Mouse (Mus musculus) midbrain, embryonic 11.5 days (tissue): ENCODE results near the gene Shisa7. TPM values are rescaled to one million over a fixed set of nuclear protein-coding genes. Genes with fewer than 3 reads are reported as not detected.

Experiments used
- ATAC-seq: fragments of 200-750 bp; cut with Nextera tagmentation; 2 replicates; pipeline ENCODE4 v1.8.0; 2017; ENCODE audit warnings: moderate TSS enrichment, moderate library complexity; ENCODE audit not compliant: low FRiP score
- DNase-seq: peaks from one replicate; pipeline ENCODE4 v3.0.0; 2015; ENCODE audit warnings: low spot score; ENCODE audit errors: missing footprints
- H3K27ac ChIP-seq: fragments of 300-500 bp; sonication (generic); 2 replicates; pipeline ENCODE4 v1.5.1; 2014; ENCODE audit warnings: low read depth, low read length
- H3K27me3 ChIP-seq: fragments of 300-500 bp; sonication (generic); 2 replicates; pipeline ENCODE4 v1.6.1; 2014; ENCODE audit warnings: mild to moderate bottlenecking, low read length, moderate library complexity, mixed read lengths; ENCODE audit not compliant: control insufficient read depth, insufficient read depth
- H3K36me3 ChIP-seq: fragments of 300-500 bp; sonication (generic); 2 replicates; pipeline ENCODE4 v1.6.1; 2014; ENCODE audit warnings: mild to moderate bottlenecking, low read length, moderate library complexity, mixed read lengths; ENCODE audit not compliant: control insufficient read depth, insufficient read depth
- H3K4me1 ChIP-seq: fragments of 300-500 bp; sonication (generic); 2 replicates; pipeline ENCODE4 v1.6.1; 2014; ENCODE audit warnings: low read length; ENCODE audit not compliant: control insufficient read depth, insufficient read depth
- H3K4me2 ChIP-seq: fragments of 300-500 bp; sonication (generic); 2 replicates; pipeline ENCODE4 v1.6.1; 2014; ENCODE audit warnings: mild to moderate bottlenecking, moderate library complexity
- H3K4me3 ChIP-seq: fragments of 300-500 bp; sonication (generic); 2 replicates; pipeline ENCODE4 v1.5.1; 2014; ENCODE audit warnings: low read depth, low read length
- H3K9ac ChIP-seq: fragments of 300-500 bp; sonication (generic); 2 replicates; pipeline ENCODE4 v1.6.1; 2014; ENCODE audit warnings: low read length
- H3K9me3 ChIP-seq: fragments of 300-500 bp; sonication (generic); 2 replicates; pipeline ENCODE4 v1.6.1; 2016; ENCODE audit warnings: low read length; ENCODE audit not compliant: control insufficient read depth
- WGBS: fragments of 180-500 bp; shearing (Covaris S2); extraction: QIAGEN DNeasy Blood & Tissue Kit; methylation state at CpG from one replicate; pipeline ENCODE4 v1.1.7; 2014; 5-methylcytosine and 5-hydroxymethylcytosine counted together
- polyA plus RNA-seq: library from polyadenylated mRNA; unstranded; fragments of >200 nt; fragmentation: Nextera tagmentation; extraction: Ambion mirVana; gene quantifications from 2 replicates; pipeline ENCODE4 v1.2.1, GENCODE M21; 2014

Gene Shisa7
- polyA plus RNA-seq, 1 experiment from 2014 or later, result 2.4 TPM

DNA sequence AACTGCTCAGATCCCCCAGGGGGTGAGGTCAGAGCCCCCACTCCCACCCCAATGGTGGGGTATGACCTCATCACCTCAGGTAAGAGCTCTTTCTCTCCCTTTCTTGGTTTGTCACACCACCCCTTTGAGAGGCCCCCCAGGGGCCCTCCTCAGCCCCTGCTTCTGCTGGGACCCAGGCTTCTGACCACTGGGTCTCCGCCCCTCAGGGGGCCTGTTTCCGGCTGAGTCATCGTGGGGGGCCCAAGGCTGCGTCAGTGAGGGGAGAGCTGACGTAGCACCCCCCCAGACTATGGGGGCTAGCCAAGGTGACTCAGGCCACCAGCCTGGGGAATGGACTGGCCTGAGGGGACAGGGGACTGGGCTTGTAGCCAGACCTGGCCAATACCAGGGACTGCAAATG, 64.6 kb downstream of the Shisa7 start:
- no peaks in the 10 kb centered on the region for H3K36me3 ChIP-seq
- H3K4me3 ChIP-seq, result no peak overlapping the region
- no peak for ATAC-seq
- H3K4me2 ChIP-seq, result no peak overlapping the region
- H3K9ac ChIP-seq, result no peak overlapping the region
- no peak for DNase-seq
- peaks cover 37% of the 10 kb centered on the region for H3K27me3 ChIP-seq
- no peak overlapping the region for H3K27ac ChIP-seq
- no peaks in the 10 kb centered on the region for H3K9me3 ChIP-seq
- H3K4me1 ChIP-seq, result peaks cover 9% of the 10 kb centered on the region
- WGBS, result 49% methylated on average over 5 of the region's 5 CpGs

DNA sequence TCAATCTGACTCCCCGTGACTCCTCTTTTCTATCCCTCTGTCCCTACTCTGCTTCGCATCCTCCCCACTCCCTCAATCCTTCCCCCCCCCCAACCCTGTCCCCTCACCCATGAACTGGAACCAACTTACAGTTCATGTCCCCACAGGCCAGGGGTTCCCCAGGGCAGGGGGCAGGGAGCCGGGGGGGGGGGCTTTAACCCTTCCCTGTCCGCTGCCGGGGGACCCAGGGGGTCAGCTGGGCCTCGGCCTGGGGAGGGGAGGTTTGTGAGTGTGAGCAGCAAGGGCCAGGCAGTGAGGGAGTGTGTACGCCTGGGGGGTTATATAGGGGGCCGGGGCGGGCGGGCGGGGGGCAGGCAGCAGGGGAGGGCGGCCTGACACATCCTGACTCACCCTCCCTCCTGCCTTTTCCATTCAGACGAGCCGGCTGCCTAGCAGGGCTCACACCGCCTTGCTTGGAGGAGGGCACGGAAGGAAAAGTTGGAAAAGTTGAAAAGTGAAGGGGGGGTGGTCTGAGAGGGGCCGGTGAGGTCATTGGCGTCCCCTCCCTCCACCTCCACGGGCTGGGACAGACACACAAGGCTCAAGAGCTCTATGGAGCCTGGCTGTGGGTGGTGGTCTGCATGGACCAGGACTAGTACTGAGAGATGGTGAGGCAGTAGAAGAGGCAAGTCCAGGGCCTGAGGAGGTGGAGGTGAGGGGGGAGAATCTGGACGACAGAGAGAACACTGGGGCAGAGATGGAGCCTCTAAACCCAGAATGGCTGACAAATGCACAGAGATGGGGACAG, 66.5 kb downstream of the Shisa7 start:
- DNase-seq (no peak), ATAC-seq (peak; percentile 31; the same call in 1 of the 2 replicates)
- Histone ChIP-seq H3K36me3 (no peaks in the 10 kb centered on the region), H3K9ac (no peak overlapping the region), H3K27ac (no peak overlapping the region), H3K4me2 (no peak overlapping the region), H3K9me3 (no peaks in the 10 kb centered on the region), H3K27me3 (peaks cover 37% of the 10 kb centered on the region), H3K4me1 (peaks cover 9% of the 10 kb centered on the region), H3K4me3 (no peak overlapping the region)
- WGBS, result 5% methylated on average over 20 of the region's 20 CpGs

DNA sequence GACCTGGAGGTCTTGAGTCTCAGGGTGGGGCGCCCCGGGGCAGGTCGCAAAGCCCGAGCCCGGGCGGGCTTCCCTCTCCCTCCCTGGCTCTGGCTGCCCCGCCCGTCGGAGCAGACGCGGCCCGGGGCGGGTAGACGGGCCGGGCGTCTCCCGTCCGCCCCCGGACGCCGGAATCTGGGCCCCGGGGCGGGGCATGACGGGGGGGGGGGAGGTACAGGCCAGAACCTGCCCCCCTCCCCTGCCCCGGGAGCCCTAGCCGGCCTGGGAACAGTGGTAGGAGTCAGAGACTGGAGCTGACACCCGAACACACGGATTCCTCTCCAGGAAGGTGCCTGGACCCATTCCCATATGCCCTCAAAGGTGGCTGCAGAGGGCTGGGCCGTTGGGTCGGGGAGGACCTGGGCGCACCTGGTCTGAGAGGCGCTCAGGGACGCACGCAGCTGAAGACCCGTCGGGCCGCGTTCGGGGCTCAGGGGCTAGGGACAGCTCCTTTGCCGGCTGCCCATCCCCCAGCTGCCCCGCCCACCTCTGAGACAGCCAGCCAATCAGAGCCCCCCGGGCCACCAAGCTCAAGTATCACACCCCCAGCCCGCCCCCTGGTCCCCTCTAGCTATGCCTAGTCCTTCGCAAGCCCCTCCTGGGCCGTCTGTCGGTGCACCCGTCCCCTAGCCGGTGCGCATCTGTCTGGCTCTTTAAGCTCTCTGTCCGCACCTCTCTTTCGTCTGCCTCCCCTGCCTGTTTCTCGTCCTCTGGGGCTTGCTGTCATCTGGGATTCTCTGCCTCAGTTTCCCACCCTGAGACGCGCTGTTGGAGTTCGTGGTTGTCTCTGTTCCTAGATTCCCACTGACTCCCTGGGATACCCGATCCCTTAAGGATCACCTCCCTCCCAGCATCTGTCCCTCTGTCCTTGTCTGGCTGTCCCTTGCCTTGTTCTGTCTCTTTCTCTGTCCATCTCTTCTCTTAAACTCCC, 67.3 kb downstream of the Shisa7 start:
- H3K4me3 ChIP-seq, result peak overlapping the region; percentile 22
- no peaks in the 10 kb centered on the region for H3K9me3 ChIP-seq
- no peak overlapping the region for H3K27ac ChIP-seq
- peaks cover 37% of the 10 kb centered on the region for H3K27me3 ChIP-seq
- DNase-seq (peak; percentile 95), ATAC-seq (peak; percentile 86)
- H3K4me1 ChIP-seq, result peaks cover 9% of the 10 kb centered on the region
- no peaks in the 10 kb centered on the region for H3K36me3 ChIP-seq
- peak overlapping the region; percentile 42 for H3K9ac ChIP-seq
- peak overlapping the region; percentile 42 for H3K4me2 ChIP-seq
- WGBS, result under 1% methylated on average over 34 of the region's 56 CpGs

DNA sequence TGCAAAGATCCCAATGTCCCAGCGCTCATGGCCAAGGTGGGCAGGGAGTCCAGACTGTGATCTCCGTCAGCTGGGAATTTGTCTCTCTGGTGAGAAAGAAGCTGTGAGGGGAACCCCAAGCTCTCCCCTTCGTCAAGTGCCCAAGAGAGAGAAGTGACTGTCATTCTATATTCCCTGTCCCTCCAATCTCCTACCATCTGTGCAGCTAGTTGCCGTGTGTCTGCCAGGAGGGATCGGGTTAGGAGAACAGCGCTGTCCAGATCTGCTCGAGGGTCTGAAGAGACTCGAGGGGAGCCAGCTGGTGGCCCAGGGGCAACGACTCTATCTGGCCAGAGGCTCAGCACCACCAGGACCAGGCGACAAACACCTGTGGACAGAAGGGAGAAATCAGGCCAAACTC, 68.4 kb downstream of the Shisa7 start:
- DNase-seq (no peak), ATAC-seq (no peak)
- Histone ChIP-seq H3K27me3 (peaks cover 37% of the 10 kb centered on the region), H3K27ac (no peak overlapping the region), H3K36me3 (no peaks in the 10 kb centered on the region), H3K4me2 (no peak overlapping the region), H3K4me1 (peaks cover 9% of the 10 kb centered on the region), H3K4me3 (no peak overlapping the region), H3K9ac (no peak overlapping the region), H3K9me3 (no peaks in the 10 kb centered on the region)
- 51% methylated on average over 10 of the region's 10 CpGs for WGBS

Other genes starting within 250 kb of the Shisa7 start
- gene Ptprh, start 240.7 kb downstream of the Shisa7 start, polyA plus RNA-seq, result not detected in 2 replicates
- 2.4 and 3.6 TPM in 2 replicates for gene Tmem86b, start 213.3 kb downstream of the Shisa7 start, polyA plus RNA-seq
- gene Ppp6r1, start 185.7 kb downstream of the Shisa7 start, polyA plus RNA-seq, result 4.4 and 6.1 TPM in 2 replicates
- 111 and 113 TPM in 2 replicates for gene Hspbp1, start 159.6 kb downstream of the Shisa7 start, polyA plus RNA-seq
- 2.3 and 3.2 TPM in 2 replicates for gene Brsk1, start 154.1 kb downstream of the Shisa7 start, polyA plus RNA-seq
- gene Tmem150b, start 119.4 kb downstream of the Shisa7 start, polyA plus RNA-seq, result not detected in 2 replicates
- gene Kmt5c, start 104.6 kb downstream of the Shisa7 start, polyA plus RNA-seq, result 65.4 and 71.5 TPM in 2 replicates
- gene Cox6b2, start 91.6 kb downstream of the Shisa7 start, polyA plus RNA-seq, result 34.5 and 36.6 TPM in 2 replicates
- gene Fam71e2, start 73.4 kb downstream of the Shisa7 start, polyA plus RNA-seq, result not detected in 2 replicates
- 0.07 TPM in 1 of 2 replicates, not detected in the other for gene Il11, start 61.8 kb downstream of the Shisa7 start, polyA plus RNA-seq
- gene Tmem190, start 61.8 kb downstream of the Shisa7 start, polyA plus RNA-seq, result not detected in 2 replicates
- 1.3 and 1.4 TPM in 2 replicates for gene Tmem238, start 55.0 kb downstream of the Shisa7 start, polyA plus RNA-seq
- gene Rpl28, start 51.8 kb downstream of the Shisa7 start, polyA plus RNA-seq, result 203 and 211 TPM in 2 replicates
- gene Ube2s, start 32.1 kb downstream of the Shisa7 start, polyA plus RNA-seq, result 392 and 412 TPM in 2 replicates
- 2.6 and 4.6 TPM in 2 replicates for gene Isoc2b, start 25.6 kb upstream of the Shisa7 start, polyA plus RNA-seq
- 0.63 and 0.78 TPM in 2 replicates for gene Isoc2a, start 32.5 kb upstream of the Shisa7 start, polyA plus RNA-seq
- 0.12 TPM in 1 of 2 replicates, not detected in the other for gene Gm36210, start 61.8 kb upstream of the Shisa7 start, polyA plus RNA-seq
- 3.5 and 3.8 TPM in 2 replicates for gene Zfp628, start 70.5 kb upstream of the Shisa7 start, polyA plus RNA-seq
- gene Nat14, start 77.3 kb upstream of the Shisa7 start, polyA plus RNA-seq, result 8.0 and 10.4 TPM in 2 replicates
- gene Ssc5d, start 81.1 kb upstream of the Shisa7 start, polyA plus RNA-seq, result 1.0 and 1.6 TPM in 2 replicates
- gene Sbk2, start 119.7 kb upstream of the Shisa7 start, polyA plus RNA-seq, result not detected in 2 replicates
- gene Sbk3, start 126.5 kb upstream of the Shisa7 start, polyA plus RNA-seq, result not detected in 2 replicates
- gene Zfp579, start 151.5 kb upstream of the Shisa7 start, polyA plus RNA-seq, result 41.1 and 41.7 TPM in 2 replicates
- gene Zfp524, start 169.7 kb upstream of the Shisa7 start, polyA plus RNA-seq, result 7.6 and 9.2 TPM in 2 replicates
- 42.4 and 49.4 TPM in 2 replicates for gene Fiz1, start 170.0 kb upstream of the Shisa7 start, polyA plus RNA-seq
- 0.34 TPM in 1 of 2 replicates, not detected in the other for gene Gm44973, start 170.8 kb upstream of the Shisa7 start, polyA plus RNA-seq
- 4.8 and 5.1 TPM in 2 replicates for gene Zfp865, start 175.7 kb upstream of the Shisa7 start, polyA plus RNA-seq
- gene Ccdc106, start 175.9 kb upstream of the Shisa7 start, polyA plus RNA-seq, result 4.0 and 5.0 TPM in 2 replicates
- gene 4632433K11Rik, start 189.4 kb upstream of the Shisa7 start, polyA plus RNA-seq, result 0.33 TPM in 1 of 2 replicates, not detected in the other
- gene Zfp784, start 193.8 kb upstream of the Shisa7 start, polyA plus RNA-seq, result 3.3 and 3.6 TPM in 2 replicates
- gene Zfp580, start 206.8 kb upstream of the Shisa7 start, polyA plus RNA-seq, result 34.1 and 47.6 TPM in 2 replicates
- 151 and 159 TPM in 2 replicates for gene U2af2, start 217.4 kb upstream of the Shisa7 start, polyA plus RNA-seq
- gene Epn1, start 235.5 kb upstream of the Shisa7 start, polyA plus RNA-seq, result 47.8 and 56.2 TPM in 2 replicates